Comparison of ENCODE assay signal across 25 mouse cellular contexts in the genomic region with DNA sequence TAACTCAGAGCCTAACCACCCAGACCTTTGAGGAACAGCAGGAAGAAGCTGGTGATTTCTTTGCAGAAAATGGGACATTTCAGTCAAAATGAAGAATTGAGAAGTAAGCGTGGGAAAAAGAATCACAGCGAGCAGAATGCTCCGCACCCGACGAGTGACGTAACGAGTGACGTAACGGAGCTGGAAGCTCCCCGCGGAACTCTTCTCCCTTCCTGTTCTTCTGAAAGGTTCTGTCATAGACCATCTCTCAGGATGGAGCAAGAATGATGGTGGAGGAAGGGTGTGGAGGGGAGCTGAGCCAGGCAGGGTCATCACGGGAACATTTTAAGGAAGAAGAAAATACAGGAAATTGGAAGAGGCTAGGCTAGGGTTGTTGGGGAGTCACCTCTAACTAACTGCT. TPM values are rescaled to one million over a fixed set of nuclear protein-coding genes. Genes with fewer than 3 reads are reported as not detected.
A peak's percentile ranks its signal among the peaks of the same experiment; 100 is the strongest.
DNase-seq lines count a peak whose midpoint lies in the region; ATAC-seq and TF ChIP-seq lines count a peak whose summit lies in the region.
"Had no signal": no experiment of that assay in that cellular context is flagged by ENCODE, and none has a peak within 500 bp of the region (broad histone marks: within the 10 kb centered on the region; RNA-seq: fewer than 3 reads in every experiment).

No protein-coding gene starts in this region.

- peak overlapping the region; percentile 12; the same call in 1 of the 2 replicates for H3K27ac ChIP-seq in limb, embryonic 12.5 days
- no peak overlapping the region for H3K27ac ChIP-seq in limb, embryonic 10.5 days
- H3K27ac ChIP-seq in spleen, adult 2 months (ENCODE audit: insufficient read depth, low read length) = peak overlapping the region; percentile 15; the same call in 1 of the 2 replicates
- H3K27ac ChIP-seq in hindbrain, embryonic 14.5 days = no peak overlapping the region
- H3K27ac ChIP-seq: forebrain, embryonic 13.5 days; heart, adult 2 months; heart, embryonic 13.5 days; hindbrain, embryonic 15.5 days; liver, embryonic 12.5 days; midbrain, embryonic 15.5 days had no signal

- no peaks in the 10 kb centered on the region for H3K9me3 ChIP-seq in limb, embryonic 12.5 days
- H3K9me3 ChIP-seq in limb, embryonic 10.5 days (replicated peaks) = no peaks in the 10 kb centered on the region
- no peaks in the 10 kb centered on the region for H3K9me3 ChIP-seq in hindbrain, embryonic 14.5 days (ENCODE audit: control insufficient read depth, low read length)
- H3K9me3 ChIP-seq: forebrain, embryonic 13.5 days; heart, embryonic 13.5 days; hindbrain, embryonic 15.5 days; liver, embryonic 12.5 days; midbrain, embryonic 15.5 days had no signal

- no peak for TF ChIP-seq CTCF in spleen, adult 2 months (IDR thresholded peaks at IDR 0.05; ENCODE audit: extremely low read depth, insufficient read depth, insufficient read length, insufficient replicate concordance)

- ATAC-seq in limb, embryonic 12.5 days (ENCODE audit: insufficient number of reproducible peaks, insufficient read depth, low FRiP score, low TSS enrichment, low read depth) = no peak
- ATAC-seq in megakaryocyte, adult 5-6 weeks (ENCODE audit: poor library complexity, severe bottlenecking) = peak; percentile 87
- ATAC-seq in hindbrain, embryonic 14.5 days (ENCODE audit: low FRiP score) = no peak
- ATAC-seq: activated CD4-positive, CD25-positive, alpha-beta regulatory T cell, adult 4 months; forebrain, embryonic 13.5 days; inflammation-experienced regulatory T-cells, adult 6 months; liver, embryonic 12.5 days; midbrain, embryonic 15.5 days had no signal

- peaks cover 24% of the 10 kb centered on the region for H3K4me1 ChIP-seq in limb, embryonic 12.5 days (replicated peaks)
- H3K4me1 ChIP-seq in limb, embryonic 10.5 days = peaks cover 23% of the 10 kb centered on the region
- 0 out of 2 replicates have a peak, but pooled peaks cover under 1% of the 10 kb centered on the region for H3K4me1 ChIP-seq in spleen, adult 2 months (ENCODE audit: control insufficient read depth, insufficient read depth, insufficient read length)
- no peaks in the 10 kb centered on the region for H3K4me1 ChIP-seq in hindbrain, embryonic 14.5 days (replicated peaks; ENCODE audit: control insufficient read depth, insufficient read depth, low read length)
- H3K4me1 ChIP-seq: hindbrain, embryonic 15.5 days; midbrain, embryonic 15.5 days had no signal

- H3K4me3 ChIP-seq in limb, embryonic 12.5 days (replicated peaks) = no peak overlapping the region
- no peak overlapping the region for H3K4me3 ChIP-seq in limb, embryonic 10.5 days
- no peak overlapping the region for H3K4me3 ChIP-seq in spleen, adult 2 months (ENCODE audit: extremely low read depth, insufficient read depth, insufficient read length)
- no peak overlapping the region for H3K4me3 ChIP-seq in hindbrain, embryonic 14.5 days (replicated peaks; ENCODE audit: low read length)
- H3K4me3 ChIP-seq: forebrain, embryonic 13.5 days; heart, adult 2 months; heart, embryonic 13.5 days; hindbrain, embryonic 15.5 days; liver, embryonic 12.5 days; midbrain, embryonic 15.5 days had no signal

- no peaks in the 10 kb centered on the region for H3K27me3 ChIP-seq in limb, embryonic 12.5 days
- H3K27me3 ChIP-seq in limb, embryonic 10.5 days (ENCODE audit: low read depth, poor library complexity, severe bottlenecking) = no peaks in the 10 kb centered on the region
- H3K27me3 ChIP-seq in spleen, adult 2 months (ENCODE audit: control insufficient read depth, insufficient read depth, low read length) = no peaks in the 10 kb centered on the region
- no peaks in the 10 kb centered on the region for H3K27me3 ChIP-seq in hindbrain, embryonic 14.5 days (ENCODE audit: control insufficient read depth, insufficient read depth, low read length)
- H3K27me3 ChIP-seq: forebrain, embryonic 13.5 days; heart, embryonic 13.5 days; hindbrain, embryonic 15.5 days; liver, embryonic 12.5 days; midbrain, embryonic 15.5 days had no signal

- no peak overlapping the region for H3K4me2 ChIP-seq in limb, embryonic 12.5 days
- H3K4me2 ChIP-seq in hindbrain, embryonic 14.5 days (replicated peaks) = no peak overlapping the region
- H3K4me2 ChIP-seq: forebrain, embryonic 13.5 days; heart, embryonic 13.5 days; hindbrain, embryonic 15.5 days; liver, embryonic 12.5 days; midbrain, embryonic 15.5 days had no signal

- H3K9ac ChIP-seq in limb, embryonic 12.5 days (replicated peaks) = no peak overlapping the region
- no peak overlapping the region for H3K9ac ChIP-seq in hindbrain, embryonic 14.5 days
- H3K9ac ChIP-seq: forebrain, embryonic 13.5 days; heart, embryonic 13.5 days; hindbrain, embryonic 15.5 days; liver, embryonic 12.5 days; midbrain, embryonic 15.5 days had no signal

- no peak for DNase-seq in limb, embryonic 10.5 days (ENCODE audit: low spot score)
- no peak for DNase-seq in spleen, adult 2 months (ENCODE audit: low read depth in 1 of 2, low spot score in 2 of 2)
- DNase-seq in spleen, postnatal 10 days (ENCODE audit: low spot score in 2 of 2) = no peak
- DNase-seq in adrenal gland, postnatal 10 days = no peak
- DNase-seq in hindbrain, embryonic 14.5 days (ENCODE audit: low spot score) = no peak
- DNase-seq: adrenal gland, adult 2 months; cerebellum, adult 9-10 months; cerebellum, postnatal 36 days; gastrocnemius, postnatal 25 days; heart, adult 2 months; heart, postnatal 10 days; layer of hippocampus, adult 9-11 months; liver, postnatal 0 days; lung, postnatal 36 days; right cerebral cortex, adult 18-20 months; thymus, postnatal 14 days had no signal

- WGBS in limb, embryonic 12.5 days = 85% methylated on average over 12 of the region's 12 CpGs
- WGBS in limb, embryonic 10.5 days = 90% methylated on average over 12 of the region's 12 CpGs
- WGBS in spleen, adult 2 months = 86% methylated on average over 12 of the region's 12 CpGs
- WGBS in hindbrain, embryonic 14.5 days = 93% methylated on average over 12 of the region's 12 CpGs

- no peak for TF ChIP-seq POLR2A in spleen, adult 2 months (IDR thresholded peaks at IDR 0.05; ENCODE audit: low read depth, low read length)

- peaks cover 96% of the 10 kb centered on the region for H3K36me3 ChIP-seq in limb, embryonic 12.5 days
- peaks cover 96% of the 10 kb centered on the region for H3K36me3 ChIP-seq in limb, embryonic 10.5 days
- peaks cover 2% of the 10 kb centered on the region; the same call in 1 of the 2 replicates for H3K36me3 ChIP-seq in spleen, adult 2 months (ENCODE audit: control insufficient read depth, insufficient read depth, low read length)
- no peaks in the 10 kb centered on the region for H3K36me3 ChIP-seq in hindbrain, embryonic 14.5 days (replicated peaks; ENCODE audit: control insufficient read depth, insufficient read depth)
- H3K36me3 ChIP-seq: hindbrain, embryonic 15.5 days; liver, embryonic 12.5 days; midbrain, embryonic 15.5 days had no signal

RNA-seq across cellular contexts. Expression of gene Tns3, which starts 54.5 kb away (rescaled TPM):
- polyA plus RNA-seq in limb, embryonic 12.5 days (2016; fragmentation: Nextera tagmentation; extraction: Ambion mirVana) = 49.6 and 51.9 TPM in 2 replicates
- polyA plus RNA-seq in limb, embryonic 10.5 days (2016; fragmentation: Nextera tagmentation; extraction: Ambion mirVana) = 28.2 and 35.6 TPM in 2 replicates
- 39.4 and 39.7 TPM in 2 replicates for polyA plus RNA-seq in spleen, adult 2 months (2012; rRNA removed)
- total RNA-seq in megakaryocyte, adult 5-6 weeks (2015) = 29.6 and 35.7 TPM in 2 replicates
- 15.9 and 17.6 TPM in 2 replicates for total RNA-seq in megakaryocyte, adult 5-6 weeks (2017)
- total RNA-seq in adrenal gland, postnatal 10 days (2021) = 10 to 100 TPM; 36.5 to 38.5 TPM
- 6.0 and 6.8 TPM in 2 replicates for polyA plus RNA-seq in hindbrain, embryonic 14.5 days (2014; fragmentation: Nextera tagmentation; extraction: Ambion mirVana)

Comparison
In these comparisons a context has a peak if more than half of its experiments do, and no peak if none do; other contexts are left out.
1. H3K27ac ChIP-seq: peak in limb, embryonic 12.5 days (single experiment) and spleen, adult 2 months (single experiment); none in limb, embryonic 10.5 days (single experiment) and hindbrain, embryonic 14.5 days (single experiment).